Mouse (Mus musculus): Measurements from ENCODE around the gene Eif2ak1. TPM values are rescaled to one million over a fixed set of nuclear protein-coding genes. Genes with fewer than 3 reads are reported as not detected.

Eif2ak1 gene
- 10 to 100 TPM; 55.3 to 60.3 TPM for total RNA-seq (2023)

DNA sequence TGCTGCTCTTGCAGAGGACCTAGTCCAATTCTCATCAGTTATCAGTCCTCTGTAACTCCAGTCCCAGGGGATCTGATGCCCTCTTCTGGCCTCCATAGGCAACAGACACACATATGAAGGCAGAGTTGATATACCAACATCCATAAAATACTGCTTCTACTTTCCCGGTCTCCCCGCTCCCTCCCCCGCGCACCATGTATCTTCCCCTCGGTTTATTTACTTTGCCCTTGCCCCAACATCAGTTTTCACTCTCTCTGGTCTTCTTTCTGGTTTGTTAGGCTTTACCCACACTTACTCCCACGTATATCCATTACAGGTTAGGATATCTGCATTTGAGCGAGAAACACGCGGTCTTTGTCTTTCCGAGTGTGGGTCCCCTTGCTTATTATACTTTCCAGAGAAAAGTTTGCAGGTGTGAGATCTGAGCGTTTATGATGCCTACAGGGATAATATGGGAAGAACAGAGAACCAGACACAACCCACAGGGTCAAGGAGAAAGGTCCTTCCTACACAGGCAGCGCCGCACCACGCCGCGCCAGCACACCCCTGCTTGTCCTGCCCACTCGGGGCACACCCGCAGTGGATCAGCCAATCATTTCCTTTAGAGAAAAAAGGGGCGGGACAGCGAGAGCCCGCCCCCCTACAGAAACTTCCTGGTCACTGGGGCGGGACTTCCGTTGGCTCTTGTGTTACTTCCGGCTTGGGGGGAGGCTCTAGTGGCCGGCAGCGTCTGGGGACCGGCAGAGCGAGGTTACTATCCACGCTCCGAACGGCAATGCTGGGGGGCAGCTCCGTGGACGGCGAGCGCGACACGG is at the start of gene Eif2ak1:
Gene Eif2ak1 (plus strand): TSS at position 673 of the 815 bp plus-strand sequence.

DNA sequence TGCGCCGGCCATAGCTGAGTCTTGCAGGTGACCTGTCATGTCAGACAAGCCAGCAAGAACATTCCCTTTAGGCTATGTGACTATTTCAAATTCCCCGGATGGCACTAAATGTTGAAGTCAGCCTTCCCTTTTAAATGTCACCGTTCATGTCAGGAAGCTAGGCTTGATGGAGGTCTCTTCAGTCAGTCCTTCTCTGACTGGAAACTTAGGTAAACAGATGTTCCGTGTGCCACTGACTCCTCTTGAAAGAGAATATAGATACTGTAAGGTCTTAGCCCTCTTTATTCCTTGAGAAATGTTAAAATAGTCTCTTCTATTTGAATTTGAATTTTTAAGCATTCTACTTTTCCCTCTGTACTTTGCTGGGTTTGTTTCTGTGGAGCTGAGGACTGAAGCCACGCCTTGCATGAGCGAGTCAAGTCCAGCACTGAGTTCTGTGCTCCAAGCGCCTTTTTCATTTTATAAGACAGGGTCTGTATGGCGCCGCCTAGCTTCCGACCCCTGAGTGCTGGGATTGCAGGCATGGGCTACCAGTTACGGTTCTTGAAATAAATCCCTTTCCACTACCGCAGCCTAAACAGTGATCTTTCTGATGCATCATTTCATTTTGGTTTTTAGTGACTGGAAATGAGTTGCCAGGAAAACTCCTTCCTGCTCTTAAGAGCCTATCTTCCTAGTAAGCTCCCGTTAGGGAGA is 80.2 kb downstream of the Eif2ak1 start, which contains the start of gene Ankrd61:
Gene Ankrd61 (minus strand): TSS at position 51 of the 696 bp plus-strand sequence.

DNA sequence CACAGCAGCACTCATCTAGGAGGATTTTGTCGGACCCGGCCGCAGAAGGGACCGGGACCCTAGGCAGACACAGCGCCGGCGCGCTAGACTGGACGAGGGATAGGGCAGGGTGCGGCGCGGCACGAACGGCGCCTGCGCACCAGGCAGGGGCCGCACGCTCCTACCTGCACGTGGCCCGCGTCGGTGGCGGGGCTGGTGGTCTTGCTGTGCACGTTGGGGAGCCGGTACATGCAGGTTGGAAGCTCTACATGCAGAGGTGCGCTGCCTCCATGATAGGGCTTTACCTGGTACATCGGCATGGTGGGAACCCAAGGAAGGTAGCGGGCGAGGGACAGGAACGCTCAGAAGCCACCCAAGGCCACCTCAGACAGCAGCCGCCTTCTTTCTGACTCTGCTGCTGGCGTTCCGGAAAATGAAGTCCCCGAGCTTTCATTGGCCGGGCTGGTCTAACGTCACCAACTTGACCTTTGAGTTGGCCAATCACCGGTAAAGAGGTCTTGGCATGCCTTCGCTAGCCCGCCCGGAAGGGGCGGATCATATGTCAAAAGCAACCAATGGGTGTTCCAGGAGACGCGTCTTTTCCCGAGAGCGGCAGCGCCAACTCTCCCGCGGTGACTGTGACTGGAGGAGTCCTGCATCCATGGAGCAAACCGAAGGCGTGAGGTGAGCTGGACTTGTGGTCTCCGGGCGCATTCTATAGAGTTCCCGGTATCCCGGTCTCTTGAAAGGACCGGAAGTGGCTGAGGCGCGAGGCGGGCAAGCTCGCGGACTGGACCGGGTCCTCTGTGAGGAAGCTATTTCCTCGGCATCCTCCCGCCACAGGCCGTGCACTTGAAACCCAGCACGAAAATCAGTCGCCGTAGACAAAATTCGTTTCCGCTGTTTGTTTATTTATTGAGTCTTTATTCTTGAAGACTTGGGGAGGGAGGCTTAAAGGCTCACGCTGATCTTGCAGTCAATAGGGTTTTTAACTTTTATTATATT is 92.1 kb downstream of the Eif2ak1 start, which contains the start of the genes Aimp2 and Pms2:
Gene Aimp2 (minus strand): TSS at position 431 of the 984 bp plus-strand sequence.
Gene Pms2 (plus strand): TSS at position 548 of the 984 bp plus-strand sequence.

DNA sequence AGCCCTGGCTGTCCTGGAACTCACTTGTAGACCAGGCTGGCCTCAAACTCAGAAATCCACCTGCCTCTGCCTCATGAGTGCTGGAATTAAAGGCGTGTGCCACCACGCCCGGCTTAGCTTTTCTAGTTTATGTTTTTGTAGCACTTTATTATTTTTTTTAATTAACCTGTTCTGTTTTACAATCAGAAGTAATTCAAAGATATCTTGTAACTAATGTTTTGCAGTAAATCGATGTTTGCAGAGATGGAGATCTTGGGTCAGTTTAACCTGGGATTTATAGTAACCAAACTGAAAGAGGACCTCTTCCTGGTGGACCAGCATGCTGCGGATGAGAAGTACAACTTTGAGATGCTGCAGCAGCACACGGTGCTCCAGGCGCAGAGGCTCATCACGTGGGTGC is 110.3 kb downstream of the Eif2ak1 start, which contains the start of gene Gm42421:
Gene Gm42421 (plus strand): TSS at position 301 of the 400 bp plus-strand sequence.

DNA sequence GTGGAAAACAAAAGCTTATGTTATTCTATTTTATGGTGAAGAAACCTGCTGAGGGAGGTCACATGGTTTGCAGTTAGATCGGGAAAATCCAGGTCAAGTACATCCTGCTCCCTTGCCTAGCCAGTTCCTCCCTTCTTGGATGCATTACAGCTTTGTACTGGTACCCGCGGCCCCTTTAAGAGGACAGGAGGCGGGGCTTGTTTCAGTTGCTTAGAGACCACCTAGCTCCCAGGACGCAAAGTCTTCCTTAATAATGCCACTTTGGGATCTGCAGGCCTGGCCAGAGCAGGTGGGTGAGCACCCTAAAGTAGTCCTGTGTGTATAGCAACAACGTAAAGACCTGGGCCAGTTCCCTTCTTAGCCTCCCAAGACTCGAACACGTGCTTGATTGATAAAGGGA is 115.2 kb downstream of the Eif2ak1 start, which contains the start of gene Rsph10b:
Gene Rsph10b (plus strand): TSS at position 205 of the 400 bp plus-strand sequence.

Other genes with a start within 250 kb of the Eif2ak1 start
- gene Cyth3, start 195.3 kb upstream of the Eif2ak1 start, total RNA-seq (2023), result 10 to 100 TPM; 70.2 to 85.7 TPM
- gene Usp42, start 85.5 kb upstream of the Eif2ak1 start, total RNA-seq (2023), result 10 to 100 TPM; 15.4 to 19.3 TPM
- gene Ankrd61, start 79.9 kb downstream of the Eif2ak1 start, total RNA-seq (2023), result not detected
- gene Aimp2, start 92.1 kb downstream of the Eif2ak1 start, total RNA-seq (2023), result 10 to 100 TPM; 11.5 to 12.8 TPM
- gene Pms2, start 92.2 kb downstream of the Eif2ak1 start, total RNA-seq (2023), result 10 to 100 TPM in 1 of 2 experiments, 1 to 10 TPM in 1; 7.7 to 13.6 TPM
- gene Gm42421, start 110.4 kb downstream of the Eif2ak1 start, total RNA-seq (2023), result under 1 TPM in 1 of 2 experiments, not detected in 1; 0.84 TPM
- not detected for gene Rsph10b, start 115.2 kb downstream of the Eif2ak1 start, total RNA-seq (2023)
- gene Ccz1, start 197.1 kb downstream of the Eif2ak1 start, total RNA-seq (2023), result 10 to 100 TPM; 57.7 to 63.0 TPM
- not detected for gene Ocm, start 208.9 kb downstream of the Eif2ak1 start, total RNA-seq (2023)

Measured in monocyte, adult 59 days (primary cell).